Mouse (Mus musculus): ENCODE measurements around the gene Zfp800. TPM values are rescaled to one million over a fixed set of nuclear protein-coding genes. Genes with fewer than 3 reads are reported as not detected.

The Zfp800 gene
- total RNA-seq, 2 experiments from 2014 or later, result 23.6 to 25.7 TPM

- peak; percentile 24 to 30 for DNase-seq (ENCODE audit: low spot score in 2 of 2)
Measured at GRCm38 (mm10) chr6:28215268-28215954, 182.4 kb downstream of the Zfp800 start.

GRCm38 (mm10) chr6:28214658-28215267 is 183.0 kb downstream of the Zfp800 start:
- no peak for DNase-seq (ENCODE audit: low spot score in 2 of 2)

- no peak for DNase-seq (ENCODE audit: low spot score in 2 of 2)
Measured at GRCm38 (mm10) chr6:28203454-28203853, 194.4 kb downstream of the Zfp800 start.

GRCm38 (mm10) chr6:28202833-28203232 is 195.0 kb downstream of the Zfp800 start:
- no peak for DNase-seq (ENCODE audit: low spot score in 2 of 2)

GRCm38 (mm10) chr6:28193901-28194300 is 203.9 kb downstream of the Zfp800 start:
- no peak for DNase-seq (ENCODE audit: low spot score in 2 of 2)

GRCm38 (mm10) chr6:28191935-28192334 is 205.9 kb downstream of the Zfp800 start:
- DNase-seq (ENCODE audit: low spot score in 2 of 2), result no peak

Other genes starting within 250 kb of the Zfp800 start
- 100 to 1,000 TPM; 202 to 211 TPM for gene Arf5, start 25.6 kb upstream of the Zfp800 start, total RNA-seq (2021)
- not detected for gene Fscn3, start 29.8 kb upstream of the Zfp800 start, total RNA-seq (2021)
- 10 to 100 TPM; 17.3 to 20.6 TPM for gene Gcc1, start 30.4 kb upstream of the Zfp800 start, total RNA-seq (2021)
- gene Pax4, start 51.3 kb upstream of the Zfp800 start, total RNA-seq (2021), result not detected
- 100 to 1,000 TPM; 148 to 163 TPM for gene Snd1, start 77.1 kb upstream of the Zfp800 start, total RNA-seq (2021)

All from adrenal gland, postnatal 4 days (tissue).